In the genomic region with DNA sequence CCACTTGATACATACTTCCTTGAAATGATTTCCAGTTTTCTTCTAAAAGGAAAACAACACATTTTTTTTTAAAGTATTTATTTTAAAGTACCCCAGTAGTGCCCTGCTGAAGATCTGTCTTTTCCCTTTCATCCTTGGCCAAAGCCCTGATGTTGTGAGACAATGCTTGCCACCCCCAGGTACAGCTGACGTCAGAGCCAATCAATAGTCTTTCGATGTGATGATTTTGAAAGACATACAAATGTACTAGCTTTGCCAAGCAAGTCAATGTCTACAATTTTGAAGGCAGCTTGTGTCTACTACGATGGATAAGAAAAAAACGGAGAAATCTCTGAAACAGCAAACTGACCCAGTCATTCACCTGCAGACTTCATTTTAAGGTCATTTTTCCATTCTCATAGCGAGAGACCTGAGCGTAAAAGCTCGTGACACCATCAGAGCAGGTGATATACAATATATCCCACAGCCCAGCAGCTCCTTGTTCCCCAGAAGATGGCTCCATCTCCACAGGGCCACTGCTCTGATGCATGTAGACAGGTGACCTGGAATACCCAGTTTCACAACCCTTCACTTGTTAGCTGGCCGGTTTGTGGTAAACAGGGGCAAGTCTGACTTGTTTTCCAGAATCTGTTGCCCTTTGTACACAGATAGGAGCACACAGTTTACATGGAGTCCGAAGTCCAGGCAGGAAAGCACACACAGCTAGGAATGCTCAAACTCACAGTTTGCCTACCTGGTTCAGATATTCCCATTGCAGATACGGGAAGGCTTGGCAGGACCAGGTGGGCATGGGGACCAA, we compare ENCODE assay signal across 16 mouse cellular contexts.
DNase-seq lines count a peak whose midpoint lies in the region; ATAC-seq and TF ChIP-seq lines count a peak whose summit lies in the region.
"Had no signal": no experiment of that assay in that cellular context is flagged by ENCODE, and none has a peak within 500 bp of the region (broad histone marks: within the 10 kb centered on the region; RNA-seq: fewer than 3 reads in every experiment).

No protein-coding gene starts in this region.

- no peak for TF ChIP-seq CTCF in midbrain, postnatal 0 days (IDR thresholded peaks at IDR 0.05)

- H3K4me3 ChIP-seq in midbrain, embryonic 11.5 days (ENCODE audit: low read depth, low read length): no peak overlapping the region
- no peak overlapping the region for H3K4me3 ChIP-seq in midbrain, postnatal 0 days (ENCODE audit: low read depth, low read length)
- H3K4me3 ChIP-seq in liver, embryonic 12.5 days: no peak overlapping the region
- H3K4me3 ChIP-seq: embryonic facial prominence, embryonic 15.5 days had no signal

- no peaks in the 10 kb centered on the region for H3K36me3 ChIP-seq in midbrain, embryonic 11.5 days (ENCODE audit: control insufficient read depth, insufficient read depth, low read length)
- H3K36me3 ChIP-seq in midbrain, postnatal 0 days (ENCODE audit: insufficient read depth, low read length): no peaks in the 10 kb centered on the region
- no peaks in the 10 kb centered on the region for H3K36me3 ChIP-seq in liver, embryonic 12.5 days
- H3K36me3 ChIP-seq: embryonic facial prominence, embryonic 15.5 days had no signal

- DNase-seq in midbrain, embryonic 11.5 days (ENCODE audit: low spot score, missing footprints): peak; percentile 26
- no peak for DNase-seq in midbrain, postnatal 0 days (ENCODE audit: low spot score)
- DNase-seq in kidney, adult 9 months: peak; percentile 73
- peak; percentile 79 for DNase-seq in yolk sac, embryonic 10.5 days (ENCODE audit: low spot score)
- no peak for DNase-seq in heart, postnatal 25 days (ENCODE audit: low spot score)
- DNase-seq: adrenal gland, postnatal 10 days; heart, adult 18-20 months; heart, postnatal 36 days; lung, postnatal 4 days; midbrain, embryonic 14.5 days; right cerebral cortex, postnatal 4 days had no signal

- H3K27me3 ChIP-seq in midbrain, embryonic 11.5 days (ENCODE audit: control insufficient read depth, insufficient read depth, low read length): no peaks in the 10 kb centered on the region
- H3K27me3 ChIP-seq in midbrain, postnatal 0 days (ENCODE audit: insufficient read depth, low read length): no peaks in the 10 kb centered on the region
- H3K27me3 ChIP-seq in liver, embryonic 12.5 days (replicated peaks): peaks cover 39% of the 10 kb centered on the region
- H3K27me3 ChIP-seq: CH12.LX; embryonic facial prominence, embryonic 15.5 days had no signal

- no peaks in the 10 kb centered on the region for H3K9me3 ChIP-seq in midbrain, embryonic 11.5 days (ENCODE audit: control insufficient read depth, low read length)
- H3K9me3 ChIP-seq in midbrain, postnatal 0 days (ENCODE audit: low read length): no peaks in the 10 kb centered on the region
- no peaks in the 10 kb centered on the region for H3K9me3 ChIP-seq in liver, embryonic 12.5 days (replicated peaks)
- H3K9me3 ChIP-seq: embryonic facial prominence, embryonic 15.5 days had no signal

- H3K9ac ChIP-seq in midbrain, embryonic 11.5 days (ENCODE audit: low read length): no peak overlapping the region
- no peak overlapping the region for H3K9ac ChIP-seq in midbrain, postnatal 0 days (replicated peaks; ENCODE audit: low read length, poor library complexity, severe bottlenecking)
- no peak overlapping the region for H3K9ac ChIP-seq in liver, embryonic 12.5 days
- H3K9ac ChIP-seq: embryonic facial prominence, embryonic 15.5 days had no signal

- 91% methylated on average over 10 of the region's 10 CpGs for WGBS in midbrain, embryonic 11.5 days
- WGBS in midbrain, postnatal 0 days: 88% methylated on average over 10 of the region's 10 CpGs
- 66% methylated on average over 10 of the region's 10 CpGs for WGBS in liver, embryonic 12.5 days (ENCODE audit: insufficient replicate concordance)

- ATAC-seq in midbrain, embryonic 11.5 days (ENCODE audit: low FRiP score): no peak
- ATAC-seq in midbrain, postnatal 0 days (ENCODE audit: low FRiP score): no peak
- ATAC-seq in liver, embryonic 12.5 days: peak; percentile 63
- no peak for ATAC-seq in frontal cortex, adult (ENCODE audit: low TSS enrichment)
- ATAC-seq: inflammation-experienced regulatory T-cells, adult 6 months had no signal

- H3K4me1 ChIP-seq in midbrain, embryonic 11.5 days (ENCODE audit: control insufficient read depth, insufficient read depth, low read length): no peaks in the 10 kb centered on the region
- no peaks in the 10 kb centered on the region for H3K4me1 ChIP-seq in midbrain, postnatal 0 days (ENCODE audit: insufficient read depth, low read length)
- no peaks in the 10 kb centered on the region for H3K4me1 ChIP-seq in liver, embryonic 12.5 days
- H3K4me1 ChIP-seq: embryonic facial prominence, embryonic 15.5 days had no signal

- no peak overlapping the region for H3K27ac ChIP-seq in midbrain, embryonic 11.5 days (ENCODE audit: low read depth, low read length)
- H3K27ac ChIP-seq in midbrain, postnatal 0 days (ENCODE audit: low read depth, low read length): no peak overlapping the region
- no peak overlapping the region for H3K27ac ChIP-seq in liver, embryonic 12.5 days
- H3K27ac ChIP-seq: embryonic facial prominence, embryonic 15.5 days had no signal

- intact Hi-C loops in heart, postnatal 25 days (cut with DNase I): no loop called here

- H3K4me2 ChIP-seq in midbrain, embryonic 11.5 days: no peak overlapping the region
- no peak overlapping the region for H3K4me2 ChIP-seq in midbrain, postnatal 0 days (ENCODE audit: low read depth, low read length, poor library complexity, severe bottlenecking)
- no peak overlapping the region for H3K4me2 ChIP-seq in liver, embryonic 12.5 days
- H3K4me2 ChIP-seq: embryonic facial prominence, embryonic 15.5 days had no signal

Comparison
In these comparisons a context has a peak if more than half of its experiments do, and no peak if none do; other contexts are left out.
1. DNase-seq: peak in midbrain, embryonic 11.5 days (single experiment), kidney, adult 9 months (single experiment) and yolk sac, embryonic 10.5 days (single experiment); none in midbrain, postnatal 0 days (single experiment) and heart, postnatal 25 days (single experiment).